Mouse (Mus musculus) kidney, adult 18-20 months (tissue): ENCODE measurements around the gene Rnf130.

Experiments
- DNase-seq: peaks from one replicate; pipeline ENCODE4 v3.0.0; 2021

Gene Rnf130

DNA sequence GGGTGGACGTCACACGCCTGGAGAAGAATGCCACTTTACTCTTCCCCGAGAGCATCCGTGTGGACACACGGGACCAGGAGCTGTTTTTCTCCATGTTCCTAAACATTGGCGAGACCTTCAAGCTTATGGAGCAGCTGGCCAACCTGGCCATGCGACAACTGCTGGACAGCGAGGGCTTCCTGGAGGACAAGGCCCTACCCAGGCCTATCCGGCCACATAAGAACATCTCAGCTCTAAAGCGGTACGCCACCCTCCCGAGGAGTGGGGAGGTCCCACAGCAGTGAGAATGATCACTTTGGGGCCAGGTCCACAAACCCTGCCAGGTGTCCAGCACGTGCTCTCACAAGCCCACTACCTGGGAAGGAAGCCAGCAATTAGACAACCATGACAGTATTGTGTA, 121.0 kb downstream of the Rnf130 start:
- DNase-seq: no peak

DNA sequence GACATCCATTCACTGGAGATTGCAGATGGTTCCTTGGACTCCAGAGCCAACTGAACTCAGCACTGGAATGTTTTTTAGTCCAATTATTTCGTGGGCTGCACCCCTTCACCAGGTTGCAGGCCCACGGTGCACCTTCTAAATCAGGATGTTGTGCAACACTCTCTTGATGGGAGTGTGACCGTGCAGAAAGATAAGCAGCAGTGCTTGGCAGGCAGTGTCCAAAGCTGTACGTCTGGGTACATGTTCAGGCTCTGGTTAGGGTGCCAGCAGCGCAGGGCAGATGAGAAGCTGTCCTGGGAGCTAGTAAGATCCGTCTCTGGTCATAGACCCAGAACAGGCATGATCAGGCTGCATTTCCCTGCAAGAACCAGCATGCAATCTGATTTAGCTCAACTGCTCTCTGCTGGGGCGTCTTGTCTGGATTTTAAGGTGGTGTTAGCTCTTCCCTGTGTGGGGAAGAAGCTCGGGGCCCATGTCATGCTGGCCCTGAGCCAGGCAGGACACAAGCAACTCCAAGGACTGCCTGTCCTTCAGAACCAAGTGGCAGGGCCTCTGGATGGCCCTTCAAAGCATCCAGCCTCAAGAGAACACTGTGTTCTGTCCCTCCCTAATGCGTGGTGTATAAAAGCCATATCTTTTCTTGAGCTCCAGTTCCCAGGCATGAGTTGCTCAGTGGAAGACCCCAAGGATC, 122.3 kb downstream of the Rnf130 start:
- no peak for DNase-seq

DNA sequence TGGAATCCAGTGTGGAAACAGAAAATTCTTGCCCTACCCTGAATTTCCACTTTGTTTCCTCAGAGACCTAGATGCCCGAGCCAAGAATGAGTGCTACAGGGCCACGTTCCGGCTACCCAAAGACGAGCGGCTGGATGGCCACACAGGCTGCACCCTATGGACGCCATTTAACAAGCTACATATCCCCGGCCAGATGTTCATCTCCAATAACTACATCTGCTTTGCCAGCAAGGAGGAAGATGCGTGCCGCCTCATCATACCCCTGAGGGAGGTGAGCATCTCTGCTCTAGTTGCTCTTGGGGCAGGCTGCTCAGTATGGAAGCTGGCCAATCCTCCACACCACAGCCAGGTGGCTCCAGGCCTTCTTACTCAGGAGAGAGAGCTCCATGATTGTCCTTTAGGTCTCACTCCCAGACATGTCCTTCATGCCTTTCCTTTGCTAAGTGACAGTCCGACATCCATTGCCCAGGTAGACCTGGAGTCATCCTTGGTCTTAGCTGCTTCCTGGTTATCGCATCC, 122.9 kb downstream of the Rnf130 start:
- DNase-seq: no peak

DNA sequence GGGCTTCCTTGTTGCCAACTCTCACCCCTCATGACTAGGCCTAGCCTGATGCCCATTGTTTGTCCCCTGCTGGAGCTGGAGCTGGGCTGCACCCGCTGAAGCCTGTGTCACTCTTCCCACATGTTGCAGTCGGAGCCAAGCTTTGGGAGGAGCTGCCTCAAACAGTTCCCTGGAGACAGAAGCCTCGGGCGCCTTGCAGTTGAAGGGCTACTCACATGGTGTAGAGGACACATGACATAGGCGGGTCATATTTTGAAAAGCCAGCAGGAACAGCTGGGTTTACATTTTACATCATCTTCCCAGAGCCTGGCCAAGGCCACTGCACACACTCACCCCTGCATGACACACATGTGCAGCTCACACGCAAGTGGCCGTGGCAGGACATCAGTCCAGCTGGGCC, 124.1 kb downstream of the Rnf130 start:
- DNase-seq: no peak

DNA sequence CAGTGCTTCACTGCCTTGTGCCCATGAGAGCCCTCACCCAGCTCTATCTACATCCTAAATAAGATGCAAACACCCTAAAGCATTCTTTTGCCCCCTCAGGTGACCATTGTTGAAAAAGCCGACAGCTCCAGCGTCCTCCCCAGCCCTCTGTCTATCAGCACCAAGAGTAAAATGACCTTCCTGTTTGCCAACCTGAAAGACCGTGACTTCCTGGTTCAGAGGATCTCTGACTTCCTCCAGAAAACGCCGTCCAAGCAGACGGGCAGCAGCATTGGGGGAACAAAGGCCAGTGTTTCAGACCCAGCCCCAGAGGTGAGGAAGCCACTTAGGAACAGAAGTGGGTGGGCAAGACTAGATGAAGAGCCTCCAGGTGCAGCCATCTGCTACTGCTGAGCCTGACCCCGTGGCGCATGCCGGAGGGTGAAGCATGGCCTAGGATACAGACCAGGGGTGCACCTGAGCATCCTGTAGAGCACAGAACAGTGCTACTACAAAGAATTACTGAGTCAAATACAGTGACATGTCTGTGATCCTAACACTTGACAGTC, 124.5 kb downstream of the Rnf130 start:
- no peak for DNase-seq

- no peak for DNase-seq
Observed at GRCm38 (mm10) chr11:50151374-50151773, 126.2 kb downstream of the Rnf130 start.

DNA sequence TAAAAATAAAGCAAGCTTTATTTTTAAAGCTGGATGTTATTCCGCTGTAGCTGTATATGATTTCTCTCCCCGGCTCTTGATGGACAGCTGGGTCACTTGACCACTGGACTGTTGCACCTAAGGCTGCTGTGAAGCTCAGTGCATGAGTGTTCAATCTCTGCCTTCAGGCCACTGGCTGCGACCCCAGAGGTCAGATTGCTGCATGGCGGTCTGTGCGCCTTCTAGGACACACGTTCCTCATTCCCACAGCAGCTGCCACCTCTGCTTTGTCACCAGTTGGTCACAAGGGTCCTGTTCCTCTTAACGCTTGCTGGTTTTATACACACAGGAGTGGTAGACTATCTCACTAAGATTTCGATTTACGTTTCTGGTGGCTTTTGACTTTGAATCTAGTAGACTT, 129.0 kb downstream of the Rnf130 start:
- no peak for DNase-seq
